Comparison of ENCODE assay signal across 32 mouse cellular contexts in the genomic region with DNA sequence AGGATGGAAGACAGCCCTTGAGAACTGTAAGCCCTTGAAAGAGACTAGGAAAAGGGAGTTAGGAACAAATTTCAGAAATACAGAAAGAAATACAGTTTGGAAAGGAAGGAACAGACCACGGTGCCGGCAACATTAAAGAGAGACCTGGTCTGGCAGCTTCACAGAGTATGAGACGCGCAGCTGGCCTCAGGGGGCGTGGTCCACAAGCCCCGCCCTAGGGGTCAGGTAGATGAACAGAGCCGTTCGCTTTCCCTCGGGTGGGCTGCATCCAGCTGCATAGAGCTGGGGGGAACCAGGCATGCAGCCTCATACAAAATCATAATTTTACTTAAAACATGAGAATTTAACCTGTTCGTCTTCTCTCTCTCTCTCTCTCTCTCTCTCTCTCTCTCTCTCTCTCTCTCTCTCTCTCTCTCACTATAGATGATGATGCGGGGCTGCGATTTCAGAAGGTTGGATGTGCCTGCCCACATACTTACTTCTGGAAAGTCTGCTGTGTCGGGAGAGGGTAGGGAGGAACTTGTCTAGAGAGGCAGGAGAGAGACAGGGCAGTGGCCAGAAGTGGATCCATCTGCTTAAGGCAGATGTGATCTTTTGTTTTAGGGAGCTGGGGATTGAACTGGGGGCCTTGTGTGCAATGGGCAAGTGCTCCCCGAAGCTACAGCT. TPM values are rescaled to one million over a fixed set of nuclear protein-coding genes. Genes with fewer than 3 reads are reported as not detected.
DNase-seq lines count a peak whose midpoint lies in the region; ATAC-seq lines count a peak whose summit lies in the region.
"Had no signal": no experiment of that assay in that cellular context is flagged by ENCODE, and none has a peak within 500 bp of the region (broad histone marks: within the 10 kb centered on the region; RNA-seq: fewer than 3 reads in every experiment).

No protein-coding gene starts in this region.

- DNase-seq in heart, postnatal 36 days, result no peak
- peak; percentile 34 for DNase-seq in ES-CJ7 (ENCODE audit: low read depth, low spot score)
- DNase-seq in embryo, embryonic 10.5 days (ENCODE audit: low spot score), result peak; percentile 44
- DNase-seq in limb, embryonic 10.5 days (ENCODE audit: low spot score), result peak; percentile 60
- DNase-seq in cerebellum, postnatal 36 days, result no peak
- no peak for DNase-seq in adrenal gland, postnatal 14 days
- no peak for DNase-seq in right cerebral cortex, postnatal 4 days
- DNase-seq: adrenal gland, adult 2 months; cerebellum, adult 2 months; cerebellum, postnatal 14 days; gastrocnemius, adult 2 months; gastrocnemius, postnatal 36 days; heart, adult 2 months; kidney, adult 2 months; layer of hippocampus, postnatal 36 days; left cerebral cortex, postnatal 4 days; right cerebral cortex, postnatal 25 days; spleen, adult 18-20 months; thymus, postnatal 4 days had no signal

- intact Hi-C loops in heart, postnatal 36 days (cut with DNase I), result no loop called here

- H3K36me3 ChIP-seq in heart, embryonic 11.5 days (ENCODE audit: control insufficient read depth, insufficient read depth, low read length), result no peaks in the 10 kb centered on the region
- no peaks in the 10 kb centered on the region for H3K36me3 ChIP-seq in limb, embryonic 10.5 days
- H3K36me3 ChIP-seq: embryonic facial prominence, embryonic 13.5 days; forebrain, embryonic 10.5 days; forebrain, embryonic 15.5 days; hindbrain, embryonic 10.5 days; hindbrain, embryonic 15.5 days; midbrain, embryonic 15.5 days had no signal

- H3K27me3 ChIP-seq in heart, embryonic 11.5 days (ENCODE audit: control insufficient read depth, insufficient read depth, low read length), result no peaks in the 10 kb centered on the region
- H3K27me3 ChIP-seq in limb, embryonic 10.5 days (ENCODE audit: low read depth, poor library complexity, severe bottlenecking), result peaks cover 24% of the 10 kb centered on the region
- H3K27me3 ChIP-seq: forebrain, embryonic 15.5 days had no signal

- 24% methylated on average over 14 of the region's 14 CpGs for WGBS in heart, embryonic 11.5 days (ENCODE audit: insufficient replicate concordance)
- 25% methylated on average over 14 of the region's 14 CpGs for WGBS in limb, embryonic 10.5 days

- no peaks in the 10 kb centered on the region for H3K9me3 ChIP-seq in heart, embryonic 11.5 days (replicated peaks; ENCODE audit: control insufficient read depth, low read length)
- no peaks in the 10 kb centered on the region for H3K9me3 ChIP-seq in limb, embryonic 10.5 days (replicated peaks)
- H3K9me3 ChIP-seq: embryonic facial prominence, embryonic 13.5 days; forebrain, embryonic 10.5 days; forebrain, embryonic 15.5 days; hindbrain, embryonic 10.5 days; hindbrain, embryonic 15.5 days; midbrain, embryonic 15.5 days had no signal

- no peak overlapping the region for H3K4me3 ChIP-seq in heart, embryonic 11.5 days (ENCODE audit: low read depth, low read length)
- no peak overlapping the region for H3K4me3 ChIP-seq in limb, embryonic 10.5 days
- H3K4me3 ChIP-seq: embryonic facial prominence, embryonic 13.5 days; forebrain, embryonic 10.5 days; forebrain, embryonic 15.5 days; gastrocnemius, adult 2 months; heart, adult 2 months; hindbrain, embryonic 10.5 days; hindbrain, embryonic 15.5 days; midbrain, embryonic 15.5 days had no signal

- no peak for ATAC-seq in heart, embryonic 11.5 days (replicated peaks; ENCODE audit: insufficient number of reproducible peaks, low FRiP score, low TSS enrichment)
- ATAC-seq: activated CD4-positive, CD25-positive, alpha-beta regulatory T cell, adult 4 months; CD4-positive, CD25-positive, alpha-beta regulatory T cell, adult 4 months; forebrain, embryonic 15.5 days; lung, postnatal 0 days; midbrain, embryonic 15.5 days had no signal

- H3K4me1 ChIP-seq in heart, embryonic 11.5 days (ENCODE audit: control insufficient read depth, insufficient read depth, low read length), result no peaks in the 10 kb centered on the region
- H3K4me1 ChIP-seq in limb, embryonic 10.5 days, result peaks cover 25% of the 10 kb centered on the region
- H3K4me1 ChIP-seq: forebrain, embryonic 15.5 days; hindbrain, embryonic 15.5 days had no signal

- H3K27ac ChIP-seq in heart, embryonic 11.5 days (ENCODE audit: low read depth, low read length), result no peak overlapping the region
- no peak overlapping the region for H3K27ac ChIP-seq in limb, embryonic 10.5 days
- H3K27ac ChIP-seq: embryonic facial prominence, embryonic 13.5 days; forebrain, embryonic 10.5 days; forebrain, embryonic 15.5 days; gastrocnemius, adult 2 months; heart, adult 2 months; hindbrain, embryonic 10.5 days; hindbrain, embryonic 15.5 days; kidney, postnatal 0 days; macrophage; midbrain, embryonic 15.5 days had no signal

- H3K4me2 ChIP-seq in heart, embryonic 11.5 days, result peak overlapping the region; percentile 8
- H3K4me2 ChIP-seq: embryonic facial prominence, embryonic 13.5 days; forebrain, embryonic 15.5 days; hindbrain, embryonic 15.5 days; liver, embryonic 11.5 days; midbrain, embryonic 15.5 days had no signal

- H3K9ac ChIP-seq in heart, embryonic 11.5 days (ENCODE audit: low read depth, low read length), result no peak overlapping the region
- H3K9ac ChIP-seq: embryonic facial prominence, embryonic 13.5 days; forebrain, embryonic 15.5 days; hindbrain, embryonic 15.5 days; midbrain, embryonic 15.5 days had no signal

RNA-seq across cellular contexts. Expression of a gene that starts 59.7 kb away (rescaled TPM):
- polyA plus RNA-seq in heart, embryonic 11.5 days (2014; fragmentation: Nextera tagmentation; extraction: Ambion mirVana), result 32.4 and 35.4 TPM in 2 replicates
- 10 to 100 TPM; 33.7 to 36.0 TPM for total RNA-seq in heart, postnatal 36 days (2021)
- 100 and 106 TPM in 2 replicates for polyA plus RNA-seq in limb, embryonic 10.5 days (2016; fragmentation: Nextera tagmentation; extraction: Ambion mirVana)
- 68.8 and 93.7 TPM in 2 replicates for total RNA-seq in adrenal gland, postnatal 14 days (2021)

Comparison
In these comparisons a context has a peak if more than half of its experiments do, and no peak if none do; other contexts are left out.
1. DNase-seq: peak in ES-CJ7 (single experiment), embryo, embryonic 10.5 days (single experiment) and limb, embryonic 10.5 days (single experiment); none in heart, postnatal 36 days (0 of 2), cerebellum, postnatal 36 days (0 of 2), adrenal gland, postnatal 14 days (single experiment) and right cerebral cortex, postnatal 4 days (single experiment).